Mouse (Mus musculus) midbrain, embryonic 10.5 days (tissue): Measurements from ENCODE around the gene Camsap1. TPM values are rescaled to one million over a fixed set of nuclear protein-coding genes. Genes with fewer than 3 reads are reported as not detected.

Experiments
- DNase-seq: peaks from one replicate; pipeline ENCODE4 v3.0.0-alpha.2; 2017; ENCODE audit warnings: low spot score
- H3K27ac ChIP-seq: fragments of 300-500 bp; sonication (generic); replicated peaks from 2 replicates; pipeline ENCODE4 v1.5.1; 2016; ENCODE audit warnings: mild to moderate bottlenecking
- H3K27me3 ChIP-seq: fragments of 300-500 bp; sonication (generic); 2 replicates; pipeline ENCODE4 v1.6.1; 2016; ENCODE audit warnings: low read depth, mild to moderate bottlenecking; ENCODE audit not compliant: poor library complexity, severe bottlenecking
- H3K36me3 ChIP-seq: fragments of 300-500 bp; sonication (generic); 2 replicates; pipeline ENCODE4 v1.6.1; 2016; ENCODE audit warnings: mild to moderate bottlenecking, moderate library complexity
- H3K4me1 ChIP-seq: fragments of 300-500 bp; sonication (generic); 2 replicates; pipeline ENCODE4 v1.6.1; 2016
- H3K4me3 ChIP-seq: fragments of 300-500 bp; sonication (generic); 2 replicates; pipeline ENCODE4 v1.5.1; 2016; ENCODE audit warnings: mild to moderate bottlenecking, moderate library complexity
- H3K9me3 ChIP-seq: fragments of 300-500 bp; sonication (generic); replicated peaks from 2 replicates; pipeline ENCODE4 v1.6.1; 2016; ENCODE audit warnings: mild to moderate bottlenecking
- WGBS: fragments of 180-500 bp; shearing (Covaris S2); methylation state at CpG from one replicate; pipeline ENCODE4 v1.1.7; 2016; 5-methylcytosine and 5-hydroxymethylcytosine counted together
- polyA plus RNA-seq: library from polyadenylated mRNA; unstranded; fragments of >200 nt; fragmentation: Nextera tagmentation; extraction: Ambion mirVana; gene quantifications from 2 replicates; pipeline ENCODE4 v1.2.1, GENCODE M21; 2016

The Camsap1 gene
- polyA plus RNA-seq, 1 experiment from 2014 or later: 20.6 TPM

- no peaks in the 10 kb centered on the region for H3K4me1 ChIP-seq
- no peak for DNase-seq
- no peaks in the 10 kb centered on the region for H3K9me3 ChIP-seq
- H3K27ac ChIP-seq: no peak overlapping the region
- H3K27me3 ChIP-seq: no peaks in the 10 kb centered on the region
- 93% methylated on average over 5 of the region's 5 CpGs for WGBS
- H3K36me3 ChIP-seq: peaks cover 92% of the 10 kb centered on the region
- no peak overlapping the region for H3K4me3 ChIP-seq
These were observed 18.1 kb upstream of the Camsap1 start for GRCm38 (mm10) chr2:26001136-26001535.

GRCm38 (mm10) chr2:25997716-25998115 lies 14.6 kb upstream of the Camsap1 start:
- Histone ChIP-seq H3K4me3 (no peak overlapping the region), H3K27me3 (no peaks in the 10 kb centered on the region), H3K4me1 (no peaks in the 10 kb centered on the region), H3K36me3 (peaks cover 59% of the 10 kb centered on the region), H3K27ac (no peak overlapping the region), H3K9me3 (no peaks in the 10 kb centered on the region)
- no peak for DNase-seq
- 92% methylated on average over 3 of the region's 3 CpGs for WGBS

GRCm38 (mm10) chr2:25994791-25995190 lies 11.7 kb upstream of the Camsap1 start:
- Histone ChIP-seq H3K27me3 (no peaks in the 10 kb centered on the region), H3K9me3 (no peaks in the 10 kb centered on the region), H3K4me3 (no peak overlapping the region), H3K4me1 (no peaks in the 10 kb centered on the region), H3K27ac (no peak overlapping the region), H3K36me3 (peaks cover 34% of the 10 kb centered on the region)
- WGBS: 93% methylated on average over 3 of the region's 3 CpGs
- no peak for DNase-seq

- WGBS: 78% methylated on average over 2 of the region's 2 CpGs
These were observed 9.2 kb upstream of the Camsap1 start for GRCm38 (mm10) chr2:25992285-25992684.

GRCm38 (mm10) chr2:25989651-25990050 lies 6.6 kb upstream of the Camsap1 start:
- H3K36me3 ChIP-seq: no peaks in the 10 kb centered on the region
- no peaks in the 10 kb centered on the region for H3K4me1 ChIP-seq
- H3K9me3 ChIP-seq: no peaks in the 10 kb centered on the region
- 87% methylated on average over 1 of the region's 1 CpGs for WGBS
- DNase-seq: no peak
- no peak overlapping the region for H3K4me3 ChIP-seq
- no peak overlapping the region for H3K27ac ChIP-seq
- peaks cover 4% of the 10 kb centered on the region for H3K27me3 ChIP-seq

More at GRCm38 (mm10) chr2:25992285-25992684, 9.2 kb upstream of the Camsap1 start:
- Histone ChIP-seq H3K27me3 (no peaks in the 10 kb centered on the region), H3K36me3 (peaks cover 11% of the 10 kb centered on the region), H3K4me1 (no peaks in the 10 kb centered on the region), H3K9me3 (no peaks in the 10 kb centered on the region), H3K4me3 (no peak overlapping the region), H3K27ac (no peak overlapping the region)
- no peak for DNase-seq

- Histone ChIP-seq H3K9me3 (no peaks in the 10 kb centered on the region), H3K36me3 (no peaks in the 10 kb centered on the region), H3K27me3 (peaks cover 10% of the 10 kb centered on the region), H3K27ac (no peak overlapping the region), H3K4me3 (no peak overlapping the region), H3K4me1 (peaks cover 11% of the 10 kb centered on the region)
- 90% methylated on average over 6 of the region's 6 CpGs for WGBS
- no peak for DNase-seq
These were observed 4.7 kb upstream of the Camsap1 start for GRCm38 (mm10) chr2:25987817-25988216.

- WGBS: 65% methylated on average over 5 of the region's 5 CpGs
These were observed 3.5 kb upstream of the Camsap1 start for GRCm38 (mm10) chr2:25986601-25987000.

GRCm38 (mm10) chr2:25982426-25983091 lies 523 bp downstream of the Camsap1 start:
- peaks cover 45% of the 10 kb centered on the region for H3K4me1 ChIP-seq
- peak overlapping the region; percentile 96 for H3K4me3 ChIP-seq
- under 1% methylated on average over 76 of the region's 76 CpGs for WGBS
- H3K9me3 ChIP-seq: no peaks in the 10 kb centered on the region
- H3K27ac ChIP-seq: peak overlapping the region; percentile 99
- peaks cover 20% of the 10 kb centered on the region for H3K36me3 ChIP-seq
- peaks cover 10% of the 10 kb centered on the region for H3K27me3 ChIP-seq
- DNase-seq: peak; percentile 65

More at GRCm38 (mm10) chr2:25986601-25987000, 3.5 kb upstream of the Camsap1 start:
- Histone ChIP-seq H3K36me3 (no peaks in the 10 kb centered on the region), H3K9me3 (no peaks in the 10 kb centered on the region), H3K27ac (no peak overlapping the region), H3K4me3 (no peak overlapping the region), H3K27me3 (peaks cover 10% of the 10 kb centered on the region), H3K4me1 (peaks cover 18% of the 10 kb centered on the region)
- no peak for DNase-seq

GRCm38 (mm10) chr2:25982052-25982425 lies 1.0 kb downstream of the Camsap1 start:
- 1% methylated on average over 16 of the region's 16 CpGs for WGBS
- H3K27ac ChIP-seq: peak overlapping the region; percentile 99
- no peak for DNase-seq

GRCm38 (mm10) chr2:25978997-25979396 lies 4.1 kb downstream of the Camsap1 start:
- DNase-seq: no peak
- Histone ChIP-seq H3K36me3 (peaks cover 38% of the 10 kb centered on the region), H3K4me1 (peaks cover 40% of the 10 kb centered on the region), H3K27me3 (no peaks in the 10 kb centered on the region), H3K9me3 (no peaks in the 10 kb centered on the region), H3K27ac (no peak overlapping the region), H3K4me3 (no peak overlapping the region)
- WGBS: 88% methylated on average over 4 of the region's 4 CpGs

More at GRCm38 (mm10) chr2:25982052-25982425, 1.0 kb downstream of the Camsap1 start:
- Histone ChIP-seq H3K9me3 (no peaks in the 10 kb centered on the region), H3K4me1 (peaks cover 45% of the 10 kb centered on the region), H3K27me3 (peaks cover 10% of the 10 kb centered on the region), H3K4me3 (peak overlapping the region; percentile 96), H3K36me3 (peaks cover 25% of the 10 kb centered on the region)

GRCm38 (mm10) chr2:25977587-25978239 lies 5.4 kb downstream of the Camsap1 start:
- Histone ChIP-seq H3K9me3 (no peaks in the 10 kb centered on the region), H3K27me3 (no peaks in the 10 kb centered on the region), H3K4me3 (no peak overlapping the region), H3K4me1 (peaks cover 34% of the 10 kb centered on the region), H3K27ac (no peak overlapping the region), H3K36me3 (peaks cover 48% of the 10 kb centered on the region)
- no peak for DNase-seq
- 92% methylated on average over 7 of the region's 7 CpGs for WGBS

- Histone ChIP-seq H3K36me3 (peaks cover 59% of the 10 kb centered on the region), H3K4me1 (peaks cover 14% of the 10 kb centered on the region), H3K27me3 (no peaks in the 10 kb centered on the region), H3K4me3 (no peak overlapping the region), H3K9me3 (no peaks in the 10 kb centered on the region), H3K27ac (no peak overlapping the region)
- 94% methylated on average over 4 of the region's 4 CpGs for WGBS
- no peak for DNase-seq
These were observed 7.8 kb downstream of the Camsap1 start for GRCm38 (mm10) chr2:25975141-25975770.

- DNase-seq: no peak
- H3K4me3 ChIP-seq: no peak overlapping the region
- no peaks in the 10 kb centered on the region for H3K27me3 ChIP-seq
- peaks cover 11% of the 10 kb centered on the region; the same call in 1 of the 2 replicates for H3K4me1 ChIP-seq
- no peaks in the 10 kb centered on the region for H3K9me3 ChIP-seq
- H3K36me3 ChIP-seq: peaks cover 65% of the 10 kb centered on the region
- WGBS: 91% methylated on average over 2 of the region's 2 CpGs
- no peak overlapping the region for H3K27ac ChIP-seq
These were observed 12.7 kb downstream of the Camsap1 start for GRCm38 (mm10) chr2:25970426-25970825.
